Mouse (Mus musculus) monocyte, adult 59 days (primary cell): ENCODE data around the gene Cdc26. TPM values are rescaled to one million over a fixed set of nuclear protein-coding genes. Genes with fewer than 3 reads are reported as not detected.

Experiments
- total RNA-seq, 2 experiments: library from RNA; stranded (reverse); gene quantifications; one replicate each; pipeline ENCODE4 v1.2.4; 2023

Gene Cdc26
- 10 to 100 TPM; 38.6 to 45.0 TPM for total RNA-seq

DNA sequence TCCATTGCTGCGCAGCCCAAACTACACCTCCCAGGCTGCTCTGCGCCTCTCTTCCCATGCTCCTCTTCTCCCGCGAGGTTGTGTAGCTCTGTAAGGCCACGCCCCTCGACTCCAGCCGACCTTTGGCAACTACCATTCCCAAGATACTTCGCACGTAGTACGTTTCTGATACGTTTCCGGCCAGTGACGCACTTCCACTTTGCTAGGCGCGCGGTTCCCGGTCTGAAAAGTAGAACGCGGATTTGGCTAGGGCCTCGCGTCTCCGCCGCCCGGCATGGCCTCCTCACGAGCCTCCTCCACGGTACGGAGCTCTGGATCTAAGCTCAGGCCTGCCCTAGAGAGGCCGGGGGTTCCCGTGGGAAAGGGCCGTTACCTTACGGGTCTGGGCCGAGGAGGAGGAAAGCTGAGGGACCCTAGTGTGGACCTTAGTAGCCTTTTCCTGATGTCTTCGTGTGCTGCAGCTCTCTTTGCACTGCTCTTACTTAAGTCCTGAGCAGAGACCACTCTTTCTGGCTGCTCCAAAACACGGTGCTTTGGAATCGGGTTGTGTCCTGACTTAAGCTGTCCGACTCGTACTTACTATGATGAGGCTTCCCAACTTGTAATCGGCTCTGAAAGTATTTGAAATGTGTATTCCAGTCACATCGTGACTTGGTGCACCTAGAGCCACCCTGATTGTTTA, at the start of gene Cdc26, which contains the start of gene Prpf4:
Cdc26 (minus strand) TSS at position 42 of the 682 bp plus-strand sequence.
Prpf4 (plus strand) TSS at position 197 of the 682 bp plus-strand sequence.

DNA sequence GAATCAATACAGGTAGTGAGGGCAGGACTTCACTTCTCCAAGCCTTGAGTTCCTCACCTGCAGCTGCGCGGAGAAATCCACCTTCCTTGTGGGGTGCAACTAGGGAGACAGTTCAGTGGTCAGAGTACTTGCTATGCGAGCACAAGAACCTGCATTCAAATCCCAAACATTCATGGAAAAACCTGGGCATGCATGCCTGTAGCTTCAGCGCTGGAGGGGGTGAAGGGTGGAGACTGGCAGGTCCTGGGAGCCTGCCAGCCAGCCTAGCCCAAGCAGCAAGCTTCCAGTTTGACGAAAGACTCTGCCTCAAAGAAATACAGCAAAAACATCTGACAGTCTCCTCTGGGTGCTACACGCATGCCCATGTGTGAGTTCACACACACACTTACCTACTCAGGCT, 26.6 kb upstream of the Cdc26 start, which contains the start of gene Rnf183:
Rnf183 (minus strand) TSS at position 172 of the 400 bp plus-strand sequence.

DNA sequence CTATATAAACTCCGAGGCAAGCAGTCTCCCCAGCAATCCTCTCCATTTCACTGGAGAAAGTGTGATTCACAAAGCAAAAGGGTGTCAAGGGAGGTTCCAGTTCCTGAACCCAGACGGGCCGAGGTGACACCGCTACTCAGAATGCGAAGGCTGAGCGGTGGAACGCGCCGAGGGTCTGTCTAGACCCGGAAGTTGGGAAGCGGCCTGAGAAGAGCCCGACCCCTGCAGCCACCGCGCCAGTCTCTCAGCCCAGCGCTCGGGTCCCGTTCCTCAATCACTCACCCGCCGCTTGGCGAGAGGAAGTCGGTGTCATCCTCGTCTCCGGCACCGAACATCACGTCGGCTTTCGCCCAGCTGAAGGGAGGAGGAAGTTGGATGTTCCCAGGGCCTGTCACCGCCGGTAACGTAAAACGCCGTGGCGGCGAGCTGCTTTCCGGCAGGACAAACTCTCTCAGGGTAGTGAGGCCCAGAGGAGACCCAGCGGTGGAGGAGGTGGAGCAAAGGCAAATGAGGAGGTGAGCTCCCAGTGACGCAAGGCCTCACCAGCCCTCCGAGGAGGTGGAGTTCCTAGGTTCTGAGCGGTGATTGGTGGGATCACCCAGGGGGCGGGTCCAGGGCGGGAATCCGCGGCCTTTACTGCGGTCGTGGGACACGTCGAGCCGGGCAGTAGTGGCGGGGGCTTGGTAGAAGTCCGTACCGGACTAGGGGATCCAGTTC, 48.2 kb downstream of the Cdc26 start, which contains the start of the genes Fkbp15 and Slc31a1:
Fkbp15 (minus strand) TSS at position 461 of the 717 bp plus-strand sequence.
Slc31a1 (plus strand) TSS at position 640 of the 717 bp plus-strand sequence.

Other genes with a start within 250 kb of the Cdc26 start
- under 1 TPM; 0.27 to 0.47 TPM for gene Zfp37, start 177.6 kb downstream of the Cdc26 start, total RNA-seq
- gene Slc31a2, start 146.1 kb downstream of the Cdc26 start, total RNA-seq: 10 to 100 TPM; 26.6 to 30.2 TPM
- gene Fkbp15, start 48.1 kb downstream of the Cdc26 start, total RNA-seq: 100 to 1,000 TPM; 121 to 123 TPM
- 10 to 100 TPM; 18.6 to 19.1 TPM for gene Slc31a1, start 47.9 kb downstream of the Cdc26 start, total RNA-seq
- 10 to 100 TPM in 1 of 2 experiments, 1 to 10 TPM in 1; 9.7 to 11.4 TPM for gene Prpf4, start 155 bp upstream of the Cdc26 start, total RNA-seq
- not detected for gene Rnf183, start 26.6 kb upstream of the Cdc26 start, total RNA-seq
- gene Wdr31, start 62.3 kb upstream of the Cdc26 start, total RNA-seq: not detected
- not detected for gene Bspry, start 71.4 kb upstream of the Cdc26 start, total RNA-seq
- under 1 TPM in 1 of 2 experiments, not detected in 1; 0.55 TPM for gene Hdhd3, start 94.8 kb upstream of the Cdc26 start, total RNA-seq
- gene Alad, start 111.3 kb upstream of the Cdc26 start, total RNA-seq: 1 to 10 TPM; 5.2 to 5.7 TPM
- 10 to 100 TPM; 13.4 to 14.9 TPM for gene Pole3, start 116.4 kb upstream of the Cdc26 start, total RNA-seq
- not detected for gene 4933430I17Rik, start 116.7 kb upstream of the Cdc26 start, total RNA-seq
- 100 to 1,000 TPM; 116 to 122 TPM for gene Rgs3, start 151.2 kb upstream of the Cdc26 start, total RNA-seq